Mouse (Mus musculus): ENCODE data around the gene Fxyd2. TPM values are rescaled to one million over a fixed set of nuclear protein-coding genes. Genes with fewer than 3 reads are reported as not detected.

The Fxyd2 gene
- 4.1 TPM for polyA plus RNA-seq (2014; fragmentation: Illumina TruSeq; extraction: RNeasy Lipid Tissue Mini Kit (QIAGEN cat#74804); ENCODE audit: low read depth, low replicate concordance)

DNA sequence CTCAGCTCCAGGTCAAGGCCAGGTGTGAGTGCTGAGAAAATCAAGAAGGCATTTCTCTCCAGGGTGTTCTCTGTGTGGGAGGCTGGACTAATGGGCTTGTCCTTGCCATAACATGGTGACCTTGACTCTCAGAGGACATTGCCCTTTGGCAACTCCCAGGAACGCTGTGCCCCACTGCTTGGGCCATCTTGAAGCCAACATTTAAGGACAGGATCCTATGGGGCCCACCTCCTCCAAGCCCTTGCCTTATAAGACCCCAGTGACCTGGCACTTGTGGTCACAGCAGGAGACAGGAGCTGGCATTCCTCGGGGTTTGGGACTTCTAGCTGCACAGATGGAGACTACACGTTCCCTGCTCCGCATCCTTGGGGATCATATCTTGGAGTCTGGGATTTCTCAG lies at the start of gene Fxyd2:
Gene Fxyd2, plus strand, starts transcription at position 236 of the 400 bp plus-strand sequence.

DNA sequence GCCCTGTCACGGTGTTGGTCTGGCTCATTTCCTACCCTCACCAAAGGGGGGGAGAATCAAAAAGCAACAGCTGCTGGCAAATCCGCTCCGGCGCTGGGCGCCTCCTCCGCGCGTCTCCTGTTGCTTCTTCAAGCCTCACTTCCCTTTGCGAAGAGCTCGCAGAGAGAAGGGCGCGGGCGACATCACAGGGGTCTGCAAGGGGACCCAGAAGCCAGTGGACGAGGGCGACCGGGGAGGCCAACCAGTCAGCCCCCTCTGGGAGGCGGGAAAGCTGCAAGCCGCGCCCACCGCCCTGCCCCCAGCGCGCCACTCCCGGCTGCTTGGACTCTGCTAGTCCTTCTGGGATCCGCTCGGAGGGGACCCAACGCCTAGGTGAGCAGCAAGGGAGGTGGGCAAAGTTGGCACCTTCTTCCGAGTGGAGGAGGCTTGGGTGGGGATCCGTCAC lies 29.3 kb upstream of the Fxyd2 start, which contains the start of gene Fxyd6:
Gene Fxyd6, plus strand, starts transcription at position 69 of the 445 bp plus-strand sequence.

DNA sequence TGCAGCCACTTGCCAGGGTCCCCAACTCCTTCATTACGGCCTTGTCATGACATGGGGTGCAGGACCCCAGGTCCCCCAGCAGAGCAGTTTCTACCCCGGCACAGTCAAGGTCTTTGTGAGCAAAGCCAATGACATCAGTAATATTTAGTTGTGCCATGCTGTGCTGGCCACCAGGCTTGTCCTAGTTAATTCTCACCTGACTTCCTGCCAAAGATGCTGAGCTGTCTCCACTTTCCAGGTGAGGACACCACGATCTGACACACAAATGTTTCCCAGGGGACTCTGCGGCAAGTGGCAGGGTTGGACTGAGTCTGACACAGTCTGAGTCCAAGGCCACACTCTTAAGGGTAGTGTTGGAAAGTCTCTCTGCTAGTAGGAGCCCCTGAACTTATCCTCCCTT lies 27.0 kb downstream of the Fxyd2 start, which contains the start of gene Dscaml1:
Gene Dscaml1, plus strand, starts transcription at position 173 of the 400 bp plus-strand sequence.

Other genes starting within 250 kb of the Fxyd2 start
- gene BC049352, start 217.7 kb upstream of the Fxyd2 start, polyA plus RNA-seq (2014; fragmentation: Illumina TruSeq; extraction: RNeasy Lipid Tissue Mini Kit (QIAGEN cat#74804); ENCODE audit: low read depth, low replicate concordance) = not detected
- not detected for gene Tmprss4, start 195.6 kb upstream of the Fxyd2 start, polyA plus RNA-seq (2014; fragmentation: Illumina TruSeq; extraction: RNeasy Lipid Tissue Mini Kit (QIAGEN cat#74804); ENCODE audit: low read depth, low replicate concordance)
- gene Il10ra, start 130.5 kb upstream of the Fxyd2 start, polyA plus RNA-seq (2014; fragmentation: Illumina TruSeq; extraction: RNeasy Lipid Tissue Mini Kit (QIAGEN cat#74804); ENCODE audit: low read depth, low replicate concordance) = 2.6 TPM
- 1.9 TPM for gene Tmprss13, start 80.6 kb upstream of the Fxyd2 start, polyA plus RNA-seq (2014; fragmentation: Illumina TruSeq; extraction: RNeasy Lipid Tissue Mini Kit (QIAGEN cat#74804); ENCODE audit: low read depth, low replicate concordance)
- 31.1 TPM for gene Fxyd6, start 29.5 kb upstream of the Fxyd2 start, polyA plus RNA-seq (2014; fragmentation: Illumina TruSeq; extraction: RNeasy Lipid Tissue Mini Kit (QIAGEN cat#74804); ENCODE audit: low read depth, low replicate concordance)
- gene Dscaml1, start 27.0 kb downstream of the Fxyd2 start, polyA plus RNA-seq (2014; fragmentation: Illumina TruSeq; extraction: RNeasy Lipid Tissue Mini Kit (QIAGEN cat#74804); ENCODE audit: low read depth, low replicate concordance) = not detected